Mouse (Mus musculus): Measurements from ENCODE around the gene Hhipl1. TPM values are rescaled to one million over a fixed set of nuclear protein-coding genes. Genes with fewer than 3 reads are reported as not detected.

Hhipl1 gene
- polyA plus RNA-seq, 1 experiment: not detected

DNA sequence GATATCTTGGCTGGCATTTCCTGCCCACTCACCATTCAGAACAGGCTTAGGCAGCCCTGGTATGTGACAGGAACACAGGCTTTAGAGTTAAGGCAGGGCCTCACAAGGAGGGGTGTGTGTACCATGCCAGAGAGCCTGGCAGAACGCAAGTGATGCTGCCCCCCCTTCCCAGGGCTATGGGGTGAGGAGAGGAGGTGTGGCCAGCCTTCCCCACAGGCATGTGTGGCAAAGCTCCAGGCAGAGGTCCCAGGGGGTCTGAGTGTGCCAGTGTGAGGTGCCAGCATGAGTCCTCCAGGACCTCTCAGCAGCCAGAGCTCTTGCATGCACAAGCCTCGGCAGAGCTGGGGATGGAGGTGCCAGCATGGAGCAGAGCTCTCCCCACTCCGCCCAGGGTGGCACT, 11.4 kb upstream of the Hhipl1 start:
- no peak for TF ChIP-seq GATA1 (IDR thresholded peaks at IDR 0.05; ENCODE audit: low read length)

DNA sequence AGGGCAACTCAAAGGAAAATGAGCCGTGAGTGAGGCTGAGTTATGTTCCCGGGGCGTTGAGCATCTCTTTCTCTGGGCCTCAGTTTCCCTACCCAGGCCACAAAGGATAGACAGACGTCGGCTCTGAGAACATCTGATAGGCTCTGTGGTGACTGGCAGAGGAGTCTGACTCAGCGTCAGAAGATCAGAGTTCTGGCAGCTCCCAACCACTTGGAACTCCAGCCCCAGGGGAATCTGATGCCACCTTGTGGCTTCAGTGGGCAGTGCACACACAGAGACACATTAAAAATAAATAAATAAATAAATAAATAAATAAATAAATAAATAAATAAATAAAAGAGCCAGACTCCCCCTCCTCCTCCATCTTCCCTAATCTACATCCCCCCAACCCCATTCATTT, 9.0 kb upstream of the Hhipl1 start:
- TF ChIP-seq GATA1 (IDR thresholded peaks at IDR 0.05; ENCODE audit: low read length): no peak

DNA sequence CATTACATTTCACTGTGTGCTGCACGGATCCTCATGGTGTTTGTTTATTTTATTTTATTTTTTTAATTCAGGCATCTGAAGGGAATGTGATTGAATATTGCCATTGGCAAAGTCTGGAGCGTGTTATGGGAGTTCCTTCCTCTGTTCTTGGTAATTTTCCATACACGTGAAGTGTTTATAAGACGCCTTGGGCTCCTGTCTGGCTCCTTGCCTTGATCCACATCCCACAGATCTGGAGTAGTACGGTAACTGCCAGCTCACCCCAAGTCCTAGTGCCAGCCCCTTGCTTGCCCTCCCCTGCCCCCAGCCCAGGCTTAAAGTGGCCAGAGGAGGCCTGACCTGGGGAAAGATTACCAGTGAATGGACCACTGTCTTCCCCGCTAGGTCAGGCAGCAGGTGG, 5.1 kb upstream of the Hhipl1 start:
- no peak for TF ChIP-seq GATA1 (IDR thresholded peaks at IDR 0.05; ENCODE audit: low read length)

DNA sequence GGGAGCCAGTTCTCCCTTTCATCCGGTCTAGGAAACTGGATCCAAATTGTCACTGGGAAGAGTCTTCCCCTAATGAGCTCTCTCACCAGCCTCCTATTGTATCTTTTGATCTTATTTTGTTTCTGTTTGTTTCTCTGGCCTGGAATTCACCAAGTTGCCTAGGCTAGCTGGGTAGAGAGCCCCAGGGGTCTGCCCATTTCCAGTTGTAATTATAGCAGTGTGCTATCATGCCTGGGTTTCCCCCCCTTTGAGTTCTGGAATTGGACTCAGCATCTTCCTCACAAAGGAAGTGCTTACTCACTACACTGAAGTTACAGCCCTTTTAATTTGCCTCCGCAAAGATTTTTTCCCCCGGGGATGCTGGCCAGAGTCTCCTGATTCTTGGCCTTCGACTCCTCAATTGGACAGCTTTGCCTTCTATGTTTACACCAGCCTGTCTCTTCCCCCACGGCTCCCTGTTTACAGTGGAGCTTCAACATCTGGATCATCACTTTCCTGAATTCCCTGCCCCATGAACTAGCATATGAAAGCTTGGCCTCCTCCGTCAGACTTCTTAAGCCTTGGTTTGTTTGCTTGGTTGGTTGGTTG, 2.2 kb upstream of the Hhipl1 start:
- no peak for TF ChIP-seq GATA1 (IDR thresholded peaks at IDR 0.05; ENCODE audit: low read length)

DNA sequence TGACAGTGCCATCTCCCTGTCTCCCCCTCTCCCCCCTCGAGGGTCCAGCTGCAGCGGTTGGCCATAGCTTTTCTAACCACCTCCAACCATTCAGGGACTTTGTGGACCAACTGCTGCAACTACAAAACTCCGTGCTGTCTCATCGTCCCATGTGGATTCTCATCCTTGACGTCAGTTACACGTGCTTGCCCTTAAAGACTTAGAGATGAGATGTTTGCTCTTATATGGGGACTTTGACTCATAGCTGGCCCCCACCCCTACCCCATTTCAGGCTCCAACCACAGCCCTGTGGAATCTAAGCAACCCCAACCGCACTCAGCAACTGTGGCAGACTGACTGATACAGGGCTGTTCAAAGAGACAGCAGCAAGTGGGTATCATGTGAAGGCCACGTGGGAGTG, 898 bp upstream of the Hhipl1 start:
- no peak for TF ChIP-seq GATA1 (IDR thresholded peaks at IDR 0.05; ENCODE audit: low read length)

DNA sequence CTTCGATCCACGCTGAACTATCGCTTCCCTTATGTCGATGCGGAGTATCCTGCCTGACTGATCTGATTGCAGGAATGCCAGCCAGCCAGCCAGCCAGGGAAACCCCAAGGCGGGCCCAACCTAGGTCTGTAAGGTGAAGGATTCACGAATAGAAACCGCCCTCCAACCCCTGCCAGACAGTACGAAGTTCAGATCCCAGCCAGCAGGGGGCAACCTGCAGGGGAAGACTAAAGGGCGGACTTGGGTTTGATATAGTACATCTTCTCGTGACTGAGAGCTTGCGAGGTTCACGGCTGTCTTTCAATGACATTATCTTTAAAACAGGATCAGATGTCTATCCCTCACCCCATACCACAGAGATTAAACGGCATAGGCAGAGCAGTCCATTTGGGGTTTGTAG, 1.5 kb downstream of the Hhipl1 start:
- no peak for TF ChIP-seq GATA1 (IDR thresholded peaks at IDR 0.05; ENCODE audit: low read length)

DNA sequence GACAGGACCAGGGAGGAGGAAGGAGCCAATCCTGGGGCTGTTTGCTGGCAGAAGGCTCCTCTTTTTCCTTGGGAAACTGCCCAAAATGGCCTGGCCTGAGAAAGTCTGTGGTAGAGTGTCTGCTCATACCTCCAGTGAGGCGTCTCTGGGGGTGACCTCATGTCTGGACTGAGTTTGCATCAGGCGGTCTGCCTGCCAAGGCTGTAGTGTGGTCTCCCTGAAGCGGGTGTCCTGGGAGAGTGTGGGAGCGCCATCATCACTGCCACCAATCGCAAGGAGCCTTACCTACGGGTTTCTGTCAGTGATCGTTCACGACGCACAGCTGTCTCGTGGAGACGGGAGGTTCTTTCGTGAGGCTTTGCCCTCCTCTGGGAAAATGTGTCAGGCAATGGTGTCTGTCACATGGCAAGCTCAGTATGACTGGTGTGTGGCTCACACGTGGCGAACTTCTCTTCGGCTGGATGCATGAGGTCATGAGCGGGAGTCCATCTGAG, 2.3 kb downstream of the Hhipl1 start:
- TF ChIP-seq GATA1 (IDR thresholded peaks at IDR 0.05; ENCODE audit: low read length): no peak

DNA sequence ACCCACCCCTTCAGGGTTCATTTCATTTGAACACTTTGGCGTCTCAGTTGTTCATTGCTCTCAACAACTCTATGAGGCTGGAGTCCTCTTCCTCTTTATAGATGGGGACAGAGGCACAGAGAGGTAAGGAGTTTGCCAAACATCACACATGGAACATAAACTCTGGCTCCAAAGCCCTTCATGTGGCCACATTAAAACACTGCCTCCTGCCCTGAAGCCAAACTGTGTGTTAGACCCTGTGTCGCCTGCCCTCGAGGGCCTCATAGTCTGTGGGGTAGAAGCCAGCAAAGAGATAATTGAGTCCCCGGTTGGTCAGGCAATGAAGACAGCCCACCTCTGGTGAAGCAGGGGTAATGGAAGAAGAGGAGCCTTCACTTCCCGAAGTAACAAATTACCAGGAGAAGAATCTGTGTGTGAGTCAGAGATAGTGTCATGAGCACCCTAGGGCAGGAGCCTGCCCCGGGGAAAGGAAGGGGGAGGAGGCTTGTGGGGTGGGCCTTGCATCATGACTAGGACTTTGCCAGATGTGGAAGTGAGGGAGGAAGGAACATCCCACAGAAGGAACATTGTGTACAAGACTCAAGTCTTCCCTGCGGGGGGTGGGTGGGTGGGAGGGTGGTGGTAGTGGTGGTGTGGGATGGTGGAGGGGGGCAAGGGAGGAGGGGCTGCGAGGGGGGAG, 3.2 kb downstream of the Hhipl1 start:
- TF ChIP-seq GATA1 (IDR thresholded peaks at IDR 0.05; ENCODE audit: low read length): no peak

DNA sequence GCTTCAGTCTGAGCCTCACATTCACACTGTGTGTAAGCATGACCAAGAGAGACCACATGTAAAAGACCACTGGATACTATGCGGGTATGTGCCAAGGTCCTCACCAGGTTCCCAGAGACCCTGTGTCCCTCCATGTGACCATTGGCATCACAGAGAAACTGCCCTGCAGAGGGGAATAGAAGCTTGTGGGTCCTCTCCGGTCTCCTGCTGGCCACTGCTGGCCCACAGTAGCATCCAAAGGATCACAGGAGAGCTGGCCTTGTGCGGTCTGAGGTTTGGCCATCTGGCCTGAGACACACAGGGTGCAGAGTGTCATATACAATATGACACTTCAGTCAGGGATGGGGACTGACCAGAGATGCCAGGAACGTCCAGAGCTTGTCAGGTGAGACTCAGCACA, 4.0 kb downstream of the Hhipl1 start:
- TF ChIP-seq GATA1 (IDR thresholded peaks at IDR 0.05; ENCODE audit: low read length): no peak

DNA sequence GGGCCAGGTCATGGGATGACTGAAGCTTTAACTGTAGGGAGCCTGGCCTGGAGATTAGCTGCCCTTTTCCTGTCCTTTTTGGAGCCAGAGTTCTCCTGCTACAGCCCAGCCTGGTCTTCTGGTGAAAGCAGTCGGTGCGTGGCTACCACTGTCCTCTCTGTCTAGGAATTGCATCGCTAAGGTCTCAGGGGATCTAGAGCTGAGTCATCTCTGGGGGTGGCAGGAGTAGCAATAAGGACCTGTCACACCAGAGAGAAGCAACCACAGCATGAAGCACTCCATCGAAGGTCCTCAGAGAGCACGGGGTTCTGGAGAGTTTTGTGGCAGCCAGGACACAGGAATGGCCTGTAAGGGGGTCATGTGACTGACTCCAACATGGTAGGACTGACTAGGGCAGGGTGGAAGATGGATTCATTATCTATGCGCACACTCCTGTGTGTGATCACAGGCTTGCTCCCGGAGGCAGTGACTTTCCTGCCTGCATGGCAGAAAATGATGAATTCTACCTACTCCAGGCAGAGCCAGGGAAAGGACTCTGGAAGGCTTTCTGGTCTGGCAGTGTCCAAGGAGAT, 4.5 kb downstream of the Hhipl1 start:
- TF ChIP-seq GATA1 (IDR thresholded peaks at IDR 0.05; ENCODE audit: low read length): no peak

DNA sequence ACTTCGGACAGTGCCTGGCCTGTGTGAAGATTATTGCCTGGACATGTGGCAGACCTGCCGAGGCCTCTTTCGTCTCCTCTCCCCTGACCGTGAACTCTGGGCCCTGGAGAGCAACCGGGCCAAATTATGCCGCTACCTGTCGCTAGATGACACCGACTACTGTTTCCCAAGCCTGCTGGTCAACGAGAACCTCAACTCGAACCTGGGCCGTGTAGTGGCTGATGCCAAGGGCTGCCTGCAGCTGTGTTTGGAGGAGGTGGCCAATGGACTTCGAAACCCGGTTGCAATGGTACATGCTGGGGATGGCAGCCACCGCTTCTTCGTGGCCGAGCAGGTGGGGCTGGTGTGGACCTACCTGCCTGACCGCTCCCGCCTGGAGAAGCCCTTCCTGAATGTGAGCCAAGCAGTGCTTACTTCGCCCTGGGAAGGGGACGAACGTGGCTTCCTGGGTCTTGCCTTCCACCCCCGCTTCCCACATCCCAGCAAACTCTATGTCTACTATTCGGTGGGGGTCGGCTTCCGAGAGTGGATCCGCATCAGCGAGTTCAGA, 5.7 kb downstream of the Hhipl1 start:
- TF ChIP-seq GATA1 (IDR thresholded peaks at IDR 0.05; ENCODE audit: low read length): no peak

DNA sequence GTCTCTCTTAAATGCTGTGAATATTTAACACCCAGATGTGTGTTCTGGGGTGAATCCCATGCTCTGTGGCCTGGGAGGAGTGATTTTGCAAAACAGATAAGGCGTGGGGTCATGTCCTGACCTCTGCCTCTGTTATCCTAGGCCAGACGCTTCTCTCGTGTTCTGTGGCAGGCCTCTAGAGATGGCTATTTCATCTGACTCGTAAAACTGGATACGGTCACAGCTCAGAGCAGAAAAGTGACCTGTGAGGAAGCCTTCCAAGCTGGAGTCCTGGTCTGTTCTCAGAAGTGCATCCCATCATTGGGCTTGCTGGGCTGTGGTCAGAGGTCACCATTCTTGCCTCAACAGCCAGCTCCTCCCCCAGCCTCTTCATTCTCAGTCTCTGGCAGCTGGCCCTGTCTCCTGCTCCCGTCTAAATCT, 6.4 kb downstream of the Hhipl1 start:
- TF ChIP-seq GATA1 (IDR thresholded peaks at IDR 0.05; ENCODE audit: low read length): no peak

DNA sequence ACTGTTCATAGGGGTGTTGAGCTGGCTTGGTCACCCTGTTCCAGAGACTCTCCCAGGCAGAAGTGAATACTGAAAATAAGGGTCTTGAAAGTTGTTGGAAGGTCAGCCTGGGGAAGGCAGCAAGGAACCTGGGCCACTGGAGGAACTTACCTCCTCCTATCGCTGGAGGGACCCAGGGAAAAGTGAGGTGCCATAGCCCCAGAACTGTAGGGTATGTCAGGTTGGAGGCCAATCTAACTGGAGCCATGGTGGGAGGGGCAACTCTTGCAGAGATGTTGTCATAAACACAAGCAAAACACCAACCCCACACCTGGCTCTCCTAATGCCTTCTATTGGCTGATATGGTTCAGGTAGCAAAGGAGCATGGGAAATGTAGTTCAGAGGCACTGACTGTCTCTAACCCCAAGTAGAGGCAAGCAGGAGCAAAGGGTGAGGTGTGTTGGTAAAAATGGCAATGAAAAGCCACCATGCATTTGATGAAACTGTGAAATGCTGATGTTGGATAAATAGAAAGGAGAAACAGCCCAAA, 7.2 kb downstream of the Hhipl1 start:
- TF ChIP-seq GATA1 (IDR thresholded peaks at IDR 0.05; ENCODE audit: low read length): no peak

DNA sequence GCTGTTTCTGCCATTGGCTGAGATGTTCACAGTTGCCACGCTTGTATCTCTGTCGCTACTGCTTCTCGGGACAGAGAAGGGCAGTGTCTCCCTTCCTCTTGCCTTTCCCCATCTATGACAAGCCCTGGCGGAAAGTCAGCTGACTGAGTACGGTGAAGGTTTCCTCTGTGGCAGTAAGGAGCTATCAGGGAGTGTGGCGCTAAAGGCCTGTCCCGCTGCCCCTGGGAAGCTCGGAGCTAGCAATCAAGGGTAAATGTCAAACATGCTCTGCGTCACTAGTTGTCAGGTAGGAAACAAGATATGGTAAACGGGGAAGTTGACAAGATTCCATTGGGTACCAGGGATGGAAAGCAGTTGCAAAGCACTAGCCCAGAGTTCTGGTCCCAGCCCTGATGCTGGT, 9.7 kb downstream of the Hhipl1 start:
- TF ChIP-seq GATA1 (IDR thresholded peaks at IDR 0.05; ENCODE audit: low read length): no peak

DNA sequence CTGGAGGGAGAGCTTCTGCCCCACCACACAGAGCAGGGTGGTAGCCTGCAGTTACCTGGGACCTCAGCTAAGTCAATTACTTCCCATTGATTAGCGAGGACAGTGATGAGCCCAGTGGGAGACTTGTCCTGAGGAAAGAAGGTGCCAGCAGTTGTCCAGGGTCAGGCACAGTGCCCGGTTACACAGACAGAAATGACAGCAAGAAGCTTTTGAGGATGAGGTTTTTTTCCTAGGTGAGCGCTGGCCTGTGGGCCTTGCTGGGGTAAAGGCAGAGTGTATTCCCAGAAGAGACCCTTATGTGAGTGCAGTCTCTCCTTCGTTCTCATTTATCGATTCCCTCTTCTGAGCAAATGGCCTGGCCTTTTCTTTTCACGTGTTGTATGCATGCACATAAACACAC, 10.6 kb downstream of the Hhipl1 start:
- no peak for TF ChIP-seq GATA1 (IDR thresholded peaks at IDR 0.05; ENCODE audit: low read length)

DNA sequence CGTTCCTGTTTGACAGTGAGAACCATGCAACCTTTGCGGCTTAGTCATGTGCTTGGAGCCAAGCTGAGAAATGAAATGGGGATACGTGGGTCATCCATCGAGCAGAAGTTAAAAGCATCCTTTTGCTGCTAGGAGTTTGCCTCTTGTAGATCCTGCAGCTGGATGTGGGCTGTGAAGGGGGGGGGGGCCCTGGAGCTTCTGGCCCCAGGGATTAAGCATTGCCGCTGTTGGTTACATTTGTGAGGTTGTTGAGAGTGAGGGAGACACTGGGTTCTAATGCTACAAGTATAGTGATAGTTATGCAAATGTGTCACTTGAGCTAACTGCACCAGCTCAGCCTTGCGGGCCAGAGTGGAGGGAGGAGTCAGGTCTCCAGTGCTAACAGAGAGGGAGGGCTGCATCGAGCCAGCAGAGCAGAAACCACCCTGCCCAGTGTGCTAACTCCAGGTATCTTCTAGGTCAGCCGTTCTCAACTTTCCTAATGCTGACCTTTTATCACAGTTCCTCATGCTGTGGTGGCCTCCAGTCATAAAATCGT, 11.2 kb downstream of the Hhipl1 start:
- TF ChIP-seq GATA1 (IDR thresholded peaks at IDR 0.05; ENCODE audit: low read length): no peak

Measured in G1E-ER4 (cell line).